Mouse (Mus musculus) frontal cortex, postnatal 14 days (tissue): Measurements from ENCODE around the gene Zfp867.

ENCODE experiments used
- DNase-seq, 2 experiments: peaks; one replicate each; pipeline ENCODE4 v3.0.0; 2022; ENCODE audit warnings: low spot score in 2 of 2

The Zfp867 gene

GRCm38 (mm10) chr11:59472326-59472677, at the start of gene Zfp867:
Zfp867 (minus strand) TSS chr11:59472474.
- peak; percentile 87 to 90 for DNase-seq

- no peak for DNase-seq
These were observed 47.6 kb upstream of the Zfp867 start for GRCm38 (mm10) chr11:59519741-59520495.

- no peak for DNase-seq
These were observed 46.0 kb upstream of the Zfp867 start for GRCm38 (mm10) chr11:59518226-59518625.

DNA sequence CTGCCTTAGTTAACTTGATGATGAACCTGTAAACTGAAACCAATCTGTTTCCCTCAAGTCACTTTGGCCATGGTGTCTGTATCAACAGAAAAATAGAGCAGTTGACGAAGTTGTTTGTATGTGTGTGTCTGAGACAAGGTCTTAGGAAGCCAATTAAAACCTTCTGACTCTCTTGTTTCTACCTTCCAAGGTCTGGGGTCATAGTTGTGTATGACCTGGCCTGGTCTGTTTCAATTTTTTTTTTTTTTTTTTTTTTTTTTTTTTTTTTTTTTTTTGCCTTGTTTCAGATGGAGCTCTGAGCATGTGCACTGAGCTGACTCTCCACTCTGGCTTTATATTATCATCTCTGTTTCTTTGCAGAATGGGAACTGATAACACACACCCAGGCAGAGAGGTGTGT, 45.2 kb upstream of the Zfp867 start:
- DNase-seq: no peak

- no peak for DNase-seq
These were observed 42.5 kb upstream of the Zfp867 start for GRCm38 (mm10) chr11:59514789-59515188.

GRCm38 (mm10) chr11:59514381-59514780, 42.1 kb upstream of the Zfp867 start:
- DNase-seq: no peak

GRCm38 (mm10) chr11:59513556-59513955, 41.3 kb upstream of the Zfp867 start:
- no peak for DNase-seq

- DNase-seq: no peak
These were observed 40.5 kb upstream of the Zfp867 start for GRCm38 (mm10) chr11:59512733-59513132.

DNA sequence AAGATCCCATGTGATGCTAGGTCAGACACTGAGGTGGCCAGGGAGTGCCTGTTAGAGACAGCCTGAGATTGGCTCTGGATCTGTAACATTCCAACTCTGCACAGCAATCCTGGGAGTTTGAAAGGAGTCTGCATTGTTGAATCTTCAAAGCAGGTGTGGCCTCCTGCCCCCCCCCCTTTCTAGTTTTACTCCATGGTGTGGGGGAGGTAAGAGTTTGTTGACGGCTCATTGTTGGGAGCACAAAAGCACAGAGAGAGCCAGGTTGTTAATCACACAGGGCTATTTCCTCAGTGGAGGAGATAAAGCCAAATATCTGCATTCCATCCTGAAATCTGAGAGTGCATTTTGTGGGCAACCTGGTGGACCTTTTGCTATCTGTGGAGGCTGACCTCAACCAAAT, 39.3 kb upstream of the Zfp867 start:
- no peak for DNase-seq

GRCm38 (mm10) chr11:59506713-59507074, 34.4 kb upstream of the Zfp867 start:
- no peak for DNase-seq

GRCm38 (mm10) chr11:59505839-59506712, 33.8 kb upstream of the Zfp867 start:
- DNase-seq: peak; percentile 55 to 64

DNA sequence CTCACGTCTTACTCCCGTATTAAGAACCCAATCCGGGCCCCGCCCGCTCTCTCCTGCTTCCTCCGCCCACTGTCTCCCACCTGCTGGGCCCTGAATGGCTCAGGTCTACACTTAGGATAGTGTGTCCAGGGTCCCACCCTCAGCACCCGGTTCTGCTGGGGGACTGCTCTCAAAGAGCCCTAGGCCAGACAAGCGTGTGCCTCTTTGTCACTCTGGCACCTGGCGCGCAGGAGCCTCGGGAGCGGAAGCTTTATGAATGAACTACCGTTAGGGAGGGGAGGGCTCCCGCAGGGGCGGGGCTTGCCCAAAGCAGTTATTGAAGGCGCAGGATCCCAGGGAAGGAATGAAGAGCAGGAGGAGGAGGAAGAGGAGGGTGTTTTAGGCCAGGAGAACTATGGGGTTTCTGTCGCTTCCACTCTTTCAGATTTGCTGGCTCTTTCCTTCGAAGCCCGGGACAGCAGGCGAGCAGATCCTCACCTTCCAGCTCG, 33.1 kb upstream of the Zfp867 start:
- peak; percentile 40 to 48 for DNase-seq

GRCm38 (mm10) chr11:59501978-59502700, 29.9 kb upstream of the Zfp867 start:
- DNase-seq: no peak

DNA sequence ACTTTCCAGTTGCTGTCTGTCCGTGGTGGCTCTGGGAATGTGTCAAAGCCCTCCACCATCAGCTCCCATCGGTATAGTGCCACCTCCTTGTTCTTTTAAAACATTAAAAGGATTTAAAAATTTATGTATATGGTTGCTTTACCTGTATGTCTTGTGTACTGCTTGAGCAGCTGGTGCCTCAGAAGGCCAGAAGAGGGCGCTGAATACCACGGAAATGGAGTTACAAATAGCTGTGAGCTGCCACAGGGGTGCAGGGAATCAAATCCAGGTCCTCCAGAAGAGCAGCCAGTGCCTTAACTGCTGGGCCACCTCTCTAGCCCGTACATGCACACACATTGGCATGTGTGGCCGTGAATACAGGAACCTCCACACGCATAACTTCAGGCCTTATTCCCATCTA, 25.5 kb upstream of the Zfp867 start:
- DNase-seq: no peak

DNA sequence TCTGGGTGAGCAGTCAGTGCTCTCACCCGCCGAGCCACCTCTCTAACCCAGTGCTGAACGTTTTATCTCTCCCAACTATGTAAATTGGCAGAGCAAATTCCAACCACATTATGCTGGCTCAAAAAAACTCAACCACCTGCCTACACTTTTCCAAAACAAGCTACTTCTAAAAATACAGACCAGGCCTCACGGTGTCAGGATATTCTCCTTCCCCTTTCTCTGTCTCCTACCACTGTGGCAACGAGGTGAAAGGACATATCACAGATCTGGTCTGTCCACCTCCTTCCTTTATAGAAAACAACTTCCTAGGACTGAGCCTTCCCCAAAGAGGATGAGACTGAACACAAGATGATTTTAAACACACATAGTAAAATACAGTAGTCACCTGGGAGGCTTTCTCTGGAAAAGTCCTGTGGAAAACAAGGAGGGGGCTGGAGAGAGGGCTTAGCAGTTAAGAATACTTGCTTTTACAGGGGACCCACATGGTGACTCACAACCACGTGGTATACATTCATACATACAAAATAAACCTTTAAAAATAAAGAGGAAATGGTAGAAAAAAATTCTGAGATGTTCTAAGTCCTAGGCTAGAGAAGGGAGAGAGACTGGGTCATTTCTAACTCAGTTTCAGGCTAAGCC, 24.5 kb upstream of the Zfp867 start:
- DNase-seq: no peak

DNA sequence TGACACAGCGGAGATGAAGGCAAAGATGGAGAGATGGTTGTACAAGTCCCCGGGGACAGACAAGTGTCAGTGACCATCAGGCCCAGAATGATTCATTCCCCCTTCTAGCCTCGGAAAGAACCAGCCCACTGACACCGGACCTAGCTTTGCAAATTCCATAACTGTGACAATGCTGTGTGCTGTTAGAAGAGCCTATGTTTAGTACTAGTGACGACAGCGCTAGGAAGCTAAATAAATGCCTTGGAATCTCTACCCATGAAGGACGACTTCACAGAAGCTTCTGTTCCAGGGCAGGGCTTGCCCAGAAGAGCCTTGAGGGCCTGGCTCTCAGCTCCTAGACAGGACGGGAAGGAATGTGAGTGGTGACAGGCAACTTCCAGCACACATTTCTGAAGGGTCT, 13.9 kb upstream of the Zfp867 start:
- no peak for DNase-seq

- DNase-seq: no peak
These were observed 13.4 kb upstream of the Zfp867 start for GRCm38 (mm10) chr11:59485641-59486040.

GRCm38 (mm10) chr11:59483212-59483611, 10.9 kb upstream of the Zfp867 start:
- DNase-seq: peak in 1 of 2 experiments; percentile 30

GRCm38 (mm10) chr11:59477240-59477639, 5.0 kb upstream of the Zfp867 start:
- DNase-seq: no peak

DNA sequence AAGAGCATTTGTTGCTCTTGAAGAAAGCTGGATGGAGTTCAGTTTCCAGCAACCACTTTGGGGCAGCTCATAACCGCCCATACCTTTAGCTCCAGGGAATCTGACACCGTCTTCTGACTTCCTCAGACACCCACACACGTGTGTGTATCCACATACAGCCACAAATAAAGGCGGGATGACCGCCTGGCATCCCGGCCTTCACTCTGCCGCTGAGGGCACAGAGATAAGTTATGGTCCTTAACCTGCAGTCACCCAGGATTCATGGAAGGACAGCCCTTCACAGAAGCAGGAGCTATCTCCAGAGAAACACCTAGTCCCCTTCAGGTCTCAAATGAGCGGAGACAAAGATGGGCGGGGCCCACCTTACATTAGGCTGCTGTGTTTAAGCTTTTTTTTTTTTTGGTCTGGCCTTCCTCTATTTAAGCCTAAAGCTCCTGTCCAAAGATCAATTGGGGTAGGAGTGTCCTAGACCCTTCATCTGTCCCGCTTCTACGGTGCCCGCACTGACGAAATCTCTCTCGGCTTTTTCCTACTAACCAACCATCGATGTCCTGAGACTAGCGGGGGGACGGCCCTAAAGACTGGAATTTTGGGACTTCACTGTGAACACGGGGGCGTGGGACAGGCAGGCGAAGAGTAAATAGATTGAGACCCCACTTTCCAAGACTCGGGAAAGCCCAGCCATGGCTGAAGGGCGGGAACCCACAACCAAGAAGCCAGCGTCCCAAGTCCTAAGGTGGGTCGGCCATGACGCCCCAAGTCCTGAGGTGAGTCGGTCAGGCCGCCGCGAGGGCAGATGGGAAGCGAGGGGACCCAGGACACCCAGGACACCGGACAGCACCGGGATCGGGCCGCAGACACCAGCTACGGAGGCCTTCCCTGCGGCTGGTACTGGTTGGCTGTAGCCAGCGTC, 605 bp downstream of the Zfp867 start:
- DNase-seq: no peak

DNA sequence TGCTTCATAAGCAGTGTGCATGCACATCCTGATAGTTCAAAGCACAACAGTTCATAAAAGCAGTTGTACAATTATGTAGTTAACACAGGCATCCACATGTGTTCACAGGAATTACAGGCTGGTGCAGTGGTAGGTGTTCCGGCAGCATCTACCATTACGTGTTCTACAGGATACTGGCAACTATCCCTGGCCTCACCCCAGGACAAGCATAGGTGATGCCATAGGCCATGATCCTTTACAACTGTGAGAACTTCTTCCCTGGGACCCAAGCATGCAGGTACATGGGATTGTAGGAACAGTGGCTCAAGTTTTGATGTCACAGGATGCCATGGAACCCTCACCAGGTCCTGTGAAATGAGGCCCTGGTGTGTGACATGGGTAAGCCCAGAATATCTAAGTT, 11.8 kb downstream of the Zfp867 start:
- no peak for DNase-seq
